Mouse (Mus musculus) midbrain, embryonic 10.5 days (tissue): ENCODE measurements at regions not wholly inside any gene's neighbourhood (a gene's known extent, or its start where the extent isn't known, plus 50 kb on each side); places are given as distances from the start of the nearest gene placed in this dataset.

ENCODE experiments used
- DNase-seq: peaks from one replicate; pipeline ENCODE4 v3.0.0-alpha.2; 2017; ENCODE audit warnings: low spot score
- H3K27ac ChIP-seq: fragments of 300-500 bp; sonication (generic); replicated peaks from 2 replicates; pipeline ENCODE4 v1.5.1; 2016; ENCODE audit warnings: mild to moderate bottlenecking
- H3K27me3 ChIP-seq: fragments of 300-500 bp; sonication (generic); 2 replicates; pipeline ENCODE4 v1.6.1; 2016; ENCODE audit warnings: low read depth, mild to moderate bottlenecking; ENCODE audit not compliant: poor library complexity, severe bottlenecking
- H3K36me3 ChIP-seq: fragments of 300-500 bp; sonication (generic); 2 replicates; pipeline ENCODE4 v1.6.1; 2016; ENCODE audit warnings: mild to moderate bottlenecking, moderate library complexity
- H3K4me1 ChIP-seq: fragments of 300-500 bp; sonication (generic); 2 replicates; pipeline ENCODE4 v1.6.1; 2016
- H3K4me3 ChIP-seq: fragments of 300-500 bp; sonication (generic); 2 replicates; pipeline ENCODE4 v1.5.1; 2016; ENCODE audit warnings: mild to moderate bottlenecking, moderate library complexity
- H3K9me3 ChIP-seq: fragments of 300-500 bp; sonication (generic); replicated peaks from 2 replicates; pipeline ENCODE4 v1.6.1; 2016; ENCODE audit warnings: mild to moderate bottlenecking
- WGBS: fragments of 180-500 bp; shearing (Covaris S2); methylation state at CpG from one replicate; pipeline ENCODE4 v1.1.7; 2016; 5-methylcytosine and 5-hydroxymethylcytosine counted together

- H3K9me3 ChIP-seq = no peaks in the 10 kb centered on the region
- no peak for DNase-seq
- H3K36me3 ChIP-seq = no peaks in the 10 kb centered on the region
- no peaks in the 10 kb centered on the region for H3K4me1 ChIP-seq
- WGBS = 86% methylated on average over 8 of the region's 8 CpGs
- H3K27ac ChIP-seq = no peak overlapping the region
- no peak overlapping the region for H3K4me3 ChIP-seq
- no peaks in the 10 kb centered on the region for H3K27me3 ChIP-seq
Observed at GRCm38 (mm10) chr8:7919416-7919815, 741.6 kb downstream of the Efnb2 start.

- 83% methylated on average over 3 of the region's 3 CpGs for WGBS
- Histone ChIP-seq H3K4me3 (no peak overlapping the region), H3K4me1 (no peaks in the 10 kb centered on the region), H3K9me3 (no peaks in the 10 kb centered on the region), H3K27ac (no peak overlapping the region), H3K27me3 (no peaks in the 10 kb centered on the region), H3K36me3 (no peaks in the 10 kb centered on the region)
- no peak for DNase-seq
Observed at GRCm38 (mm10) chr8:7894338-7894737, 766.7 kb downstream of the Efnb2 start.

DNA sequence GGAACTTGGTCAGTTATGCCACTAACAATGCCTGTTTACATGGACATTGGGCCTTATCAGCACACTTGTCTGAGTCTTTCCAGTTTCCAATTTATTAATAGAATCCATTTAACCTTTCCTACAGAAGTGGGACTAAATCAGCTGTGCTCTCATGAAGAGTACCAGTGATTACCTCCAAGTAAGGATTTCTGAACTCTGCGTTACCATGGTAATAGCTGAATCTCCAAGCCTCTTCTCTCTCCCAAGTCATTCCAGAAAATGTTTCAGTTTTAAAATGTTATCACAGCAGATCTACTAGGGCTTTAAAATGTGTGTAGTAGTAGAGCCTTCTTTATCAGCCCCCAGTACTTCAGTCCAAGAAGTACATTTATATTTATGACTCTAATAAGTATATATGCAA lies 807.9 kb downstream of the Efnb2 start:
- Histone ChIP-seq H3K4me3 (no peak overlapping the region), H3K4me1 (no peaks in the 10 kb centered on the region), H3K9me3 (0 out of 2 replicates have a peak, but pooled peaks cover 3% of the 10 kb centered on the region), H3K27me3 (no peaks in the 10 kb centered on the region), H3K36me3 (no peaks in the 10 kb centered on the region), H3K27ac (no peak overlapping the region)
- WGBS = 98% methylated on average over 1 of the region's 1 CpGs
- DNase-seq = no peak

DNA sequence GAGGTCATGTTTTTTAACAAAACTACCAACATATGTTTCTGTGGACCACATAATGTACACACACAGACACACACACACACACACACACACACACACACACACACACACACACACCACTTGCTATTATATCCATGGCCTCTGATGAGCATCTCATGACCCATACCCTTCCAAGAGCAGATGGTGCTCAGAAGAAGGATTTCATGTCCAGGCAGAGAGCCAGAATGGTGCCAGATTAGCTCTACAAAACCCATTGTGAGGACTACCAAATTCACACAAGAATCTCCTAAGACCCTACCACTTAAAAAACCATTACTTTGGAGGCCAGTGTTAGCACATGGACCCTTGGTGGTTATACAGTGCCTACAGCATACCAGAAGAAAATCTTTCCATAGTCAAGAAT lies 810.5 kb downstream of the Efnb2 start:
- no peak overlapping the region for H3K27ac ChIP-seq
- H3K27me3 ChIP-seq = no peaks in the 10 kb centered on the region
- H3K4me3 ChIP-seq = no peak overlapping the region
- DNase-seq = no peak
- 0 out of 2 replicates have a peak, but pooled peaks cover 3% of the 10 kb centered on the region for H3K9me3 ChIP-seq
- H3K36me3 ChIP-seq = no peaks in the 10 kb centered on the region
- no peaks in the 10 kb centered on the region for H3K4me1 ChIP-seq

GRCm38 (mm10) chr8:7831948-7832347 lies 829.1 kb downstream of the Efnb2 start:
- H3K4me1 ChIP-seq = no peaks in the 10 kb centered on the region
- no peaks in the 10 kb centered on the region for H3K27me3 ChIP-seq
- H3K9me3 ChIP-seq = no peaks in the 10 kb centered on the region; the same call in 1 of the 2 replicates
- H3K27ac ChIP-seq = no peak overlapping the region
- WGBS = 80% methylated on average over 5 of the region's 5 CpGs
- H3K36me3 ChIP-seq = no peaks in the 10 kb centered on the region
- no peak overlapping the region for H3K4me3 ChIP-seq
- DNase-seq = no peak

- Histone ChIP-seq H3K9me3 (no peaks in the 10 kb centered on the region), H3K27me3 (no peaks in the 10 kb centered on the region), H3K4me1 (no peaks in the 10 kb centered on the region), H3K36me3 (no peaks in the 10 kb centered on the region), H3K4me3 (no peak overlapping the region), H3K27ac (no peak overlapping the region)
- WGBS = 76% methylated on average over 1 of the region's 1 CpGs
- no peak for DNase-seq
Observed at GRCm38 (mm10) chr8:7827811-7828210, 833.2 kb downstream of the Efnb2 start.

DNA sequence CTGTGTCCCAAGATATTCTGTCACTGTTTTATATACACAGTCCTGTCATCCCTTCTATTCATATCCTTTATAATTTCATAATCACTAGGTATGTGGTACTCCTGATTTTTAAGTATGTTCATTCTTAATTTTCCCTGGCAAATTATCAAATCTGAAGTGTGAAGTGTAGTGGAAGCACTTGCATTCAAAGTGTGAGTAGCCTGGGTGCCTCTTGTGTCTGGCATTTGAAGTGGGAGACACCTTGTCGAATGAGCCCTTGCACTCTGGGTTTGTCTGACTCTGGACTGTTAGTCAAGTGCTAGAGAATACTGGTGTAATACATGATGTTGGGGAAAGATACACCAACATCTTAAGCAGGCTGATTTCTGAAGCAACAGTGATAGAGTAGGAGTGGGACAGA lies 852.6 kb downstream of the Efnb2 start:
- Histone ChIP-seq H3K4me3 (no peak overlapping the region), H3K36me3 (no peaks in the 10 kb centered on the region), H3K9me3 (no peaks in the 10 kb centered on the region), H3K27me3 (no peaks in the 10 kb centered on the region), H3K4me1 (no peaks in the 10 kb centered on the region), H3K27ac (no peak overlapping the region)
- WGBS = 82% methylated on average over 1 of the region's 1 CpGs
- no peak for DNase-seq

GRCm38 (mm10) chr8:7799221-7799620 lies 861.8 kb downstream of the Efnb2 start:
- no peaks in the 10 kb centered on the region for H3K9me3 ChIP-seq
- H3K27me3 ChIP-seq = no peaks in the 10 kb centered on the region
- no peaks in the 10 kb centered on the region for H3K4me1 ChIP-seq
- DNase-seq = no peak
- 79% methylated on average over 3 of the region's 3 CpGs for WGBS
- H3K27ac ChIP-seq = no peak overlapping the region
- H3K36me3 ChIP-seq = no peaks in the 10 kb centered on the region
- no peak overlapping the region for H3K4me3 ChIP-seq

GRCm38 (mm10) chr8:7796156-7796555 lies 864.9 kb downstream of the Efnb2 start:
- H3K36me3 ChIP-seq = no peaks in the 10 kb centered on the region
- 95% methylated on average over 4 of the region's 4 CpGs for WGBS
- H3K27me3 ChIP-seq = no peaks in the 10 kb centered on the region
- H3K4me3 ChIP-seq = no peak overlapping the region
- no peak overlapping the region for H3K27ac ChIP-seq
- no peak for DNase-seq
- H3K4me1 ChIP-seq = no peaks in the 10 kb centered on the region
- no peaks in the 10 kb centered on the region for H3K9me3 ChIP-seq

- DNase-seq = no peak
- WGBS = 54% methylated on average over 3 of the region's 3 CpGs
Observed at GRCm38 (mm10) chr8:7763820-7764219, 897.2 kb downstream of the Efnb2 start.

DNA sequence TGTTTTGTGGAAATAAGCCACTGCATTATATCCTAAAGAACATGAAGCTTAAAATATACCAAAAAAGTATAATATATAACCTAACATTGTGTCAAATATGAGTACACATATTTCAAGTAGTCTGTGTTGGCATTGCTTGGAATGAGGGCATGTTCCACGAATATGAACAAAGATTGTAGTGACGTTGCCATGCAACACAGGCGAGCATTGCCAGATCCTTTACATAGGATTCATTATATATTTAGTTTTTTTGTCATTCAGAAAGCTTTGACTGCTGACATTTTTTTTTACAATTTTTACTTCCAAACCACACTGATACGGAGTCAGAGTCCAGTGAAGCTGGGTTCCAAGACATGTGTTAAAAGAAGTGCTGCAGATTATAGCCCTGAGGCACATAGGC lies 900.1 kb downstream of the Efnb2 start:
- Histone ChIP-seq H3K27ac (no peak overlapping the region), H3K4me3 (no peak overlapping the region), H3K4me1 (peaks cover 9% of the 10 kb centered on the region; the same call in 1 of the 2 replicates), H3K27me3 (no peaks in the 10 kb centered on the region), H3K9me3 (no peaks in the 10 kb centered on the region), H3K36me3 (no peaks in the 10 kb centered on the region)
- WGBS = 90% methylated on average over 4 of the region's 4 CpGs
- DNase-seq = no peak

More at GRCm38 (mm10) chr8:7763820-7764219, 897.2 kb downstream of the Efnb2 start:
- Histone ChIP-seq H3K4me1 (peaks cover 9% of the 10 kb centered on the region; the same call in 1 of the 2 replicates), H3K27ac (no peak overlapping the region), H3K4me3 (no peak overlapping the region), H3K36me3 (no peaks in the 10 kb centered on the region), H3K27me3 (no peaks in the 10 kb centered on the region), H3K9me3 (no peaks in the 10 kb centered on the region)

DNA sequence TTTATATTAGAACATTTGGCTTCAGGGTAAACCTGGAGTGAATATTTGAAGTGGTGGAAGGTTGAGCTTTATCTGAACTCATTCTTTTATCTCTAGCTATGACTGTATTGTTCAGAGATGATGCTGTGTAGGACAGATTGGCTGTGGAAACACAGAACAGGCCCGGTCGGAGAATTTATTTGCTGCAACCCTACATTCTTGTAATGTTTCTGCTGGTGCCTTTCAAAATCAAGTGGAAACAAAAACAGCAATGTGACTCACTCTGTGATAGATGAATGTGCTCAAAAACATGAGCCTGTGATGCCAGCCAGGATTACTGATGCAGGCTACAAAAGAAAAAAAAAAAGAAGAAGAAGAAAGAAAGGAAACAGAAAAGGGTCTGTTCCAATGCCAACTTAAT lies 928.3 kb downstream of the Efnb2 start:
- no peak for DNase-seq
- Histone ChIP-seq H3K9me3 (no peaks in the 10 kb centered on the region), H3K36me3 (no peaks in the 10 kb centered on the region), H3K4me3 (no peak overlapping the region), H3K27ac (no peak overlapping the region), H3K27me3 (no peaks in the 10 kb centered on the region), H3K4me1 (no peaks in the 10 kb centered on the region)
- 89% methylated on average over 2 of the region's 2 CpGs for WGBS

- H3K9me3 ChIP-seq = no peaks in the 10 kb centered on the region
- H3K36me3 ChIP-seq = no peaks in the 10 kb centered on the region
- WGBS = 98% methylated on average over 3 of the region's 3 CpGs
- H3K27me3 ChIP-seq = no peaks in the 10 kb centered on the region
- H3K4me1 ChIP-seq = no peaks in the 10 kb centered on the region
- DNase-seq = no peak
- no peak overlapping the region for H3K27ac ChIP-seq
- H3K4me3 ChIP-seq = no peak overlapping the region
Observed at GRCm38 (mm10) chr8:7721880-7722279, 939.2 kb downstream of the Efnb2 start.
